10 mouse cellular contexts compared by ENCODE assay signal in genomic region chr3:139802716-139803710, GRCm38 (mm10).
DNase-seq lines count a peak whose midpoint lies in the region; ATAC-seq and TF ChIP-seq lines count a peak whose summit lies in the region.
"Had no signal": no experiment of that assay in that cellular context is flagged by ENCODE, and none has a peak within 500 bp of the region (broad histone marks: within the 10 kb centered on the region; RNA-seq: fewer than 3 reads in every experiment).

No protein-coding gene starts in this region.

- H3K9ac ChIP-seq in hindbrain, embryonic 12.5 days: no peak overlapping the region
- H3K9ac ChIP-seq: heart, embryonic 13.5 days; liver, postnatal 0 days had no signal

- in situ Hi-C loops in Patski (cut with MboI; ENCODE audit: low pct_unique_long_range_greater_than_20kb): no loop called here

- H3K4me1 ChIP-seq in hindbrain, embryonic 10.5 days (replicated peaks): peaks cover 11% of the 10 kb centered on the region
- H3K4me1 ChIP-seq in hindbrain, embryonic 12.5 days: peaks cover 5% of the 10 kb centered on the region; the same call in 1 of the 2 replicates
- H3K4me1 ChIP-seq: heart, embryonic 13.5 days had no signal

- POLR2A ChIA-PET in Patski (lab: Charles Lee): no interaction called here

- no peak for ATAC-seq in hindbrain, embryonic 12.5 days (ENCODE audit: low FRiP score)
- ATAC-seq in Patski: peak; percentile 69
- no peak for ATAC-seq in erythroblast, adult 5-6 weeks (replicated peaks; ENCODE audit: low FRiP score, poor library complexity, severe bottlenecking)
- ATAC-seq: liver, postnatal 0 days had no signal

- H3K27ac ChIP-seq in hindbrain, embryonic 10.5 days: no peak overlapping the region
- no peak overlapping the region for H3K27ac ChIP-seq in hindbrain, embryonic 12.5 days
- H3K27ac ChIP-seq: heart, embryonic 13.5 days had no signal

- 49% methylated on average over 7 of the region's 7 CpGs for WGBS in hindbrain, embryonic 10.5 days
- WGBS in hindbrain, embryonic 12.5 days: 43% methylated on average over 7 of the region's 7 CpGs

- CTCF ChIA-PET in Patski (lab: Charles Lee): no interaction called here

- DNase-seq in hindbrain, embryonic 10.5 days (ENCODE audit: low spot score): peak; percentile 12
- no peak for DNase-seq in Patski (ENCODE audit: low read depth, low spot score)
- DNase-seq in heart, adult 8-10 months (ENCODE audit: low spot score): peak; percentile 27
- DNase-seq in layer of hippocampus, postnatal 14 days (ENCODE audit: low spot score in 2 of 2): peak; percentile 37 to 70
- no peak for DNase-seq in B cell, adult 2 months
- no peak for DNase-seq in adrenal gland, postnatal 25 days
- DNase-seq: liver, postnatal 0 days had no signal

- no peak overlapping the region for H3K4me2 ChIP-seq in hindbrain, embryonic 12.5 days (replicated peaks)
- H3K4me2 ChIP-seq: heart, embryonic 13.5 days had no signal

- no peak for TF ChIP-seq CTCF in Patski (IDR thresholded peaks at IDR 0.05)

- H3K9me3 ChIP-seq in hindbrain, embryonic 10.5 days: no peaks in the 10 kb centered on the region
- H3K9me3 ChIP-seq in hindbrain, embryonic 12.5 days (replicated peaks): no peaks in the 10 kb centered on the region
- H3K9me3 ChIP-seq: heart, embryonic 13.5 days had no signal

- no peaks in the 10 kb centered on the region for H3K36me3 ChIP-seq in hindbrain, embryonic 10.5 days
- H3K36me3 ChIP-seq in hindbrain, embryonic 12.5 days: no peaks in the 10 kb centered on the region
- H3K36me3 ChIP-seq: heart, embryonic 13.5 days had no signal

- H3K27me3 ChIP-seq in hindbrain, embryonic 10.5 days (ENCODE audit: insufficient read depth, poor library complexity, severe bottlenecking): no peaks in the 10 kb centered on the region
- H3K27me3 ChIP-seq in hindbrain, embryonic 12.5 days: no peaks in the 10 kb centered on the region
- H3K27me3 ChIP-seq in Patski: no peaks in the 10 kb centered on the region
- H3K27me3 ChIP-seq: heart, embryonic 13.5 days had no signal

- H3K4me3 ChIP-seq in hindbrain, embryonic 10.5 days: no peak overlapping the region
- no peak overlapping the region for H3K4me3 ChIP-seq in hindbrain, embryonic 12.5 days
- H3K4me3 ChIP-seq: heart, embryonic 13.5 days had no signal

Comparison
In these comparisons a context has a peak if more than half of its experiments do, and no peak if none do; other contexts are left out.
1. DNase-seq: peak in hindbrain, embryonic 10.5 days (single experiment), heart, adult 8-10 months (single experiment) and layer of hippocampus, postnatal 14 days (2 of 2); none in Patski (single experiment), B cell, adult 2 months (0 of 2) and adrenal gland, postnatal 25 days (single experiment).